Mouse (Mus musculus) MEL (cell line): ENCODE data around the gene Chst8.

ENCODE experiments used
- CTCF ChIP-seq, 3 experiments: IDR thresholded peaks in 2 of 3; conservative IDR thresholded peaks in 1 of 3; 2 replicates each; pipeline ENCODE4 v1.5.1; 2011 to 2012; ENCODE audit warnings: low read length in 3 of 3, low read depth in 2 of 3, mild to moderate bottlenecking in 2 of 3, improper control_type of control experiment in 1 of 3, inconsistent platforms in 1 of 3, mixed read lengths in 1 of 3, moderate library complexity in 1 of 3; ENCODE audit not compliant: control insufficient read depth in 1 of 3, insufficient read depth in 1 of 3, poor library complexity in 1 of 3, severe bottlenecking in 1 of 3
- E2F4 ChIP-seq: IDR thresholded peaks from 2 replicates; pipeline ENCODE4 v1.6.1; 2011; ENCODE audit warnings: low read depth, low read length, improper control_type of control experiment, borderline replicate concordance
- POLR2A ChIP-seq, 2 experiments: IDR thresholded peaks; 2 replicates each; pipeline ENCODE4 v1.6.1; 2011 to 2012; ENCODE audit warnings: low read length in 2 of 2, mild to moderate bottlenecking in 2 of 2, control low read depth in 1 of 2, improper control_type of control experiment in 1 of 2, low read depth in 1 of 2, moderate library complexity in 1 of 2; ENCODE audit not compliant: control insufficient read depth in 1 of 2, insufficient read depth in 1 of 2, poor library complexity in 1 of 2

DNA sequence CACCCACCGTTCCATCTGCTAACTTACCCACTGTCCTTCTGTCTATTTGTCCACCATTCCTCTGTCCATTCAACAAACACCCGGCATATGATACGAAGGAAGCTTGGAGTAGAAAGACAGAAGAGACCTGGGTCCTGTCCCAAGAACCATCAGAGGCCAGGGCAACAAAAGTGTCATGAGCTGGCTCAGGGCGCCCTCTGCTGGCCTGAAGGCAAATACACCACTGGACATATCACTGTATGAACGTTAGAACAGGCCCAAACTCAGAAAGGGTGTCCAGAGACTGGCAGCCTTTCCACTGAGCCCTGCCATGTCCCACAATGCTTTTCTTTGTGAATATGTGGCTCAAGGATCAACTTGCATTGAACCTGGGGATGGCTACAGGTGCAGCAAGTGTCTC is 92.9 kb downstream of the Chst8 start:
- TF ChIP-seq POLR2A (IDR thresholded peaks at IDR 0.05; ENCODE audit: control insufficient read depth in 1 of 2, insufficient read depth in 1 of 2, low read depth in 1 of 2, low read length in 2 of 2, poor library complexity in 1 of 2) = no peak
- no peak for TF ChIP-seq E2F4
- TF ChIP-seq CTCF (IDR thresholded peaks at IDR 0.05 in 2 of 3, conservative IDR thresholded peaks at IDR 0.05 in 1 of 3; ENCODE audit: control insufficient read depth in 1 of 3, insufficient read depth in 1 of 3, low read depth in 2 of 3, low read length in 3 of 3, poor library complexity in 1 of 3, severe bottlenecking in 1 of 3) = peak; percentile 8 to 47 (median 24); a peak in 4 of 6 replicates
